Mouse (Mus musculus) forebrain, embryonic 10.5 days (tissue): ENCODE data around the gene Vsx2. TPM values are rescaled to one million over a fixed set of nuclear protein-coding genes. Genes with fewer than 3 reads are reported as not detected.
"Not testable (repeated sequence)": the region's sequence is repeated elsewhere in the genome, so short reads cannot be mapped to it uniquely, and the experiment has no call there.

ENCODE experiments used
- DNase-seq: peaks from one replicate; pipeline ENCODE4 v3.0.0-alpha.2; 2017; ENCODE audit warnings: low spot score; ENCODE audit errors: extremely low spot score
- H3K27ac ChIP-seq: fragments of 300-500 bp; sonication (generic); 2 replicates; pipeline ENCODE4 v1.5.1; 2016; ENCODE audit warnings: mild to moderate bottlenecking
- H3K27me3 ChIP-seq: fragments of 300-500 bp; sonication (generic); 2 replicates; pipeline ENCODE4 v1.6.1; 2016; ENCODE audit warnings: mild to moderate bottlenecking; ENCODE audit not compliant: poor library complexity, severe bottlenecking
- H3K36me3 ChIP-seq: fragments of 300-500 bp; sonication (generic); replicated peaks from 2 replicates; pipeline ENCODE4 v1.6.1; 2016; ENCODE audit warnings: mild to moderate bottlenecking, moderate library complexity
- H3K4me1 ChIP-seq: fragments of 300-500 bp; sonication (generic); 2 replicates; pipeline ENCODE4 v1.6.1; 2016
- H3K4me3 ChIP-seq: fragments of 300-500 bp; sonication (generic); 2 replicates; pipeline ENCODE4 v1.5.1; 2016; ENCODE audit warnings: mild to moderate bottlenecking, moderate library complexity
- H3K9me3 ChIP-seq: fragments of 300-500 bp; sonication (generic); 2 replicates; pipeline ENCODE4 v1.6.1; 2016; ENCODE audit warnings: mild to moderate bottlenecking, moderate library complexity
- WGBS: fragments of 180-500 bp; shearing (Covaris S2); methylation state at CpG from one replicate; pipeline ENCODE4 v1.1.7; 2016; 5-methylcytosine and 5-hydroxymethylcytosine counted together
- polyA plus RNA-seq: library from polyadenylated mRNA; unstranded; fragments of >200 nt; fragmentation: Nextera tagmentation; extraction: Ambion mirVana; gene quantifications from 2 replicates; pipeline ENCODE4 v1.2.1, GENCODE M21; 2016

Vsx2 gene
- polyA plus RNA-seq, result 1.2 and 2.2 TPM in 2 replicates

DNA sequence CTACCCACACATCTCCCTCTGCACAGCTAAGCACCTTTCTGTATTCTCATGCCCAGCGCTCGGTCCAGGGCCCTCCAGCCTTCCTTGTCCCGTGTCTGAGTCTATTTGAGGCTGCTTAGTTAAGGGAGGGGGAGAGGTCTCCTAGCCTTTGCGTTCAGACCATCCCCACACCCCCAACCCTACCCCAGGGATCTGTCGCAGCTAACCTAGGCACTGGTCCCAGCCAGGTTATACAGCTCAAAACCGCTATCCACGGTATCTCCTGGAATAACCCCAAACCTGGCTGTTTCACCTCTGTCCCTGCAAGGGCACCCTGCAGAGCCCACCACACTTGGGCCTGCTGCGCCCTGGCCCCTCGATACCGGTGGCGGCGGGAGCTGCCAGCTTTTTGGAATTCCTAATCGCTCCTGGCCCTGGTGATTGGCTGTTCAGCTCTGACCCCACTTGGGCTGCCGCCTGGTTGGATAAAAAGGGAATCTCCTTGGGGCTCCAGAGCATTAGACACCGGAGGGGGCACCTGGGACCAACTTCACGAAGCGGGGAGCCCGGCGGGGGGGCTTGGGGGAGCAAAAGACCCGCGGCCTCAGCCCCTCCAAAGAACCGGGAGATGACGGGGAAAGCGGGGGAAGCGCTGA, at the start of gene Vsx2:
Vsx2 (plus strand) TSS at position 427 of the 635 bp plus-strand sequence.
- H3K4me3 ChIP-seq, result peak within 1 kb of the TSS; percentile 40
- WGBS, result 1% methylated on average over 25 of the region's 25 CpGs
- H3K27ac ChIP-seq, result no peak within 1 kb of the TSS
- H3K4me1 ChIP-seq, result peaks cover 38% of the 10 kb centered on the region
- H3K27me3 ChIP-seq, result peaks cover 83% of the 10 kb centered on the region
- DNase-seq, result no peak
- no peaks in the 10 kb centered on the region for H3K9me3 ChIP-seq
- H3K36me3 ChIP-seq, result no peaks in the 10 kb centered on the region

DNA sequence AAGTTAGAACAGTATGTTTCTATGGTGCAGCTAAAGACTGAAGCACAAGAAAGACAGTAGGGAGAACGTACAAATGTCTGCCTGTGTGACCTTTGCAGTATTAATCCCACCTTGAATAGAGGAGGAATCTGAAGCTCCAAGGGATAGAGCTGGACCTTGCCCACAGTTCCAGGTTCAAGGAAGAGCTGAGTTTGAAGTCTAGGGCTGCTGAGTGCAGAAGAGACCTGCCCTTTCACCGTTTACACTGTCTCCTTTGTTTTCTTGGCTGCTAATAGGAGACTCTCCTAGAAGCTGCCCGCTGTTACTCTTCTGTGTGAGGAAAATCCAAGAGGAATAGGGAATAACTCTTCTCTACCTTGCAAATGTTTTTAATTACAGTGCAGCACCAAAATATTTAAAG, 45.8 kb upstream of the Vsx2 start:
- Histone ChIP-seq H3K4me1 (peaks cover 35% of the 10 kb centered on the region), H3K4me3 (no peak overlapping the region), H3K36me3 (peaks cover 7% of the 10 kb centered on the region), H3K27ac (peak overlapping the region; percentile 76), H3K9me3 (peaks cover 3% of the 10 kb centered on the region; the same call in 1 of the 2 replicates), H3K27me3 (no peaks in the 10 kb centered on the region)
- DNase-seq, result no peak
- 41% methylated on average over 3 of the region's 3 CpGs for WGBS

DNA sequence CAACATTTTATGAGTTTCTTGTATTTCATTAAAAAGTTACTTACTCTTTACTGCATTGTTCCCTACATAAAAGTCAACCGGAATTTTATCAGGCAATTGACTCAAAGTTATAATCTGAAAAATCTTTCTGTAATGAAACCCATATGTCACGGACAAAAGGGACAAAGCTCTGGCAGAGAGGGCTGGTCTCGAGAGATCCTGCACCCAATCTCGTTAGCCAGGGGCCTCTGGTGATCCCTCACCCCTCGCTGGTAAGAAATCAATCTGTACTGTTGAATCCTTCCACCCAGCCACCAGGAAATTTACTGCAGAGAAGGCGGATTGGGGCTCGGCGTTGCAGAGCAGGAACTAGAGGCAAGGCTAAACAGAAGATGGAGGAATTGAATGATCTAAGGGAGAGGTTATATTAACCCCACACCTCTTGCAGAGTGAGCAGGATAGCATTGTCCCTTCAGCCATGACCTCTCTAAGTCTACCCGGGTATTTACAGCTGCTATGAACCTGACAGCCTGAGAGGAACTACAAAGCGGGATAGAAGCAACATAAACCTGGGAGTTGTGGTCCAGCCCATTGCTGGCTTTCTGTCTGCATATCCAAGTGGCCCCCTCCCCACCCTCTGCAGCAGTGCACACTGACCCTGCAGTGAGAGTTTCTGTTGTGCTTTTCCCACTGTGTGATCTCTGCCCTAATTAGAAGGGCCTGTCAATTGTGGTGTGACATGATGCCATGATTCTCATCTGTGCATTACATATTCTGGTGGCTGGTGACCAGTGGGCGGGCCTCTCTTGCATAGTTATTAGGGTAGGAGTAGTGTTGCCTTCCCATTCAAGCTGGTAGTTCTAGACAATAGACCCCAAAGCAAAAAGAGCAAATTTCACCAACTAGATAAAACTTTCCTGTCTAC, 45.2 kb upstream of the Vsx2 start:
- Histone ChIP-seq H3K27ac (peak overlapping the region; percentile 78), H3K27me3 (no peaks in the 10 kb centered on the region), H3K9me3 (peaks cover 3% of the 10 kb centered on the region; the same call in 1 of the 2 replicates), H3K4me3 (no peak overlapping the region), H3K4me1 (peaks cover 35% of the 10 kb centered on the region), H3K36me3 (peaks cover 7% of the 10 kb centered on the region)
- no peak for DNase-seq
- WGBS, result 50% methylated on average over 11 of the region's 11 CpGs

DNA sequence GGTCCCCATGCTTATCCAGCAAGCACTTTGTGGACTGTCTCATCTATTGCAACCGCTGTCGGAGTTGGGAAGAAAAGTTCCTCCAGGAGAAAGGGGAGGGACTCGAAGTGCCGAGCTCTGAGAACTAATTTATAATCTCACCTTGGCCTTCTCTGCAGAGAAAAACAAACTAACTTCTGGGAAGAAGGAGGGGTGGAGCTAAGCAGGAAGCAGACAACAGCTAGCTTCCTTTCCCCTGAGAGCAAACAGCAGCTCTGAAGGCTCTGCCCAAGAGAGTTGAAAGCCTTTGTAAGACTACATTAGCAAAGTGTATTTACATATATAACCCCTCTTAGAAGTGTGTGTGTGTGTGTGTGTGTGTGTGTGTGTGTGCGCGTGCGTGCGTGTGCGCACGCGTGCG, 44.1 kb upstream of the Vsx2 start:
- Histone ChIP-seq H3K27ac (peak overlapping the region; percentile 78), H3K36me3 (peaks cover 12% of the 10 kb centered on the region), H3K27me3 (no peaks in the 10 kb centered on the region), H3K4me1 (peaks cover 37% of the 10 kb centered on the region), H3K4me3 (no peak overlapping the region), H3K9me3 (peaks cover 3% of the 10 kb centered on the region; the same call in 1 of the 2 replicates)
- 92% methylated on average over 12 of the region's 12 CpGs for WGBS
- no peak for DNase-seq

DNA sequence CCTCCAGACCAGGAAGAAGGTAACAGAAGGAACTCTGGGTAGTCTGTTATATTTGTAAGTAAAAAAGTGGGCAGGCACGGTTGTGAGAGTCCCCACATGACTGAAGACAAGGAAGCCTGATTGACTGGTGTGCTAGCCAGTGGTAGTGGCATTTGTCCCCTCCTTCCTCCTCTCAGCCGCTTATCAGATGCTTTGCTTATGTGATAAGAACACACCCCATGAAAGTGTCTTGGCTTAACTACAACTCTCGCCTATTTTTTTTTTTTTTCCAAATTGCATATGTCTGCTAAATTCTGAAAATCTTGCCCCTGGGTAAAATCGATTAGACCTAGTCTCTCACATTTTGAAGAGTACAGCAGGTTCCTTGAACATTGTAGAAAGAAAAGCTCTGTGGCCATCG, 39.1 kb upstream of the Vsx2 start:
- H3K4me3 ChIP-seq, result no peak overlapping the region
- no peak for DNase-seq
- H3K9me3 ChIP-seq, result peaks cover 3% of the 10 kb centered on the region; the same call in 1 of the 2 replicates
- WGBS, result 89% methylated on average over 5 of the region's 5 CpGs
- H3K27me3 ChIP-seq, result 0 out of 2 replicates have a peak, but pooled peaks cover 3% of the 10 kb centered on the region
- H3K4me1 ChIP-seq, result peaks cover 59% of the 10 kb centered on the region
- peaks cover 26% of the 10 kb centered on the region for H3K36me3 ChIP-seq
- H3K27ac ChIP-seq, result no peak overlapping the region

DNA sequence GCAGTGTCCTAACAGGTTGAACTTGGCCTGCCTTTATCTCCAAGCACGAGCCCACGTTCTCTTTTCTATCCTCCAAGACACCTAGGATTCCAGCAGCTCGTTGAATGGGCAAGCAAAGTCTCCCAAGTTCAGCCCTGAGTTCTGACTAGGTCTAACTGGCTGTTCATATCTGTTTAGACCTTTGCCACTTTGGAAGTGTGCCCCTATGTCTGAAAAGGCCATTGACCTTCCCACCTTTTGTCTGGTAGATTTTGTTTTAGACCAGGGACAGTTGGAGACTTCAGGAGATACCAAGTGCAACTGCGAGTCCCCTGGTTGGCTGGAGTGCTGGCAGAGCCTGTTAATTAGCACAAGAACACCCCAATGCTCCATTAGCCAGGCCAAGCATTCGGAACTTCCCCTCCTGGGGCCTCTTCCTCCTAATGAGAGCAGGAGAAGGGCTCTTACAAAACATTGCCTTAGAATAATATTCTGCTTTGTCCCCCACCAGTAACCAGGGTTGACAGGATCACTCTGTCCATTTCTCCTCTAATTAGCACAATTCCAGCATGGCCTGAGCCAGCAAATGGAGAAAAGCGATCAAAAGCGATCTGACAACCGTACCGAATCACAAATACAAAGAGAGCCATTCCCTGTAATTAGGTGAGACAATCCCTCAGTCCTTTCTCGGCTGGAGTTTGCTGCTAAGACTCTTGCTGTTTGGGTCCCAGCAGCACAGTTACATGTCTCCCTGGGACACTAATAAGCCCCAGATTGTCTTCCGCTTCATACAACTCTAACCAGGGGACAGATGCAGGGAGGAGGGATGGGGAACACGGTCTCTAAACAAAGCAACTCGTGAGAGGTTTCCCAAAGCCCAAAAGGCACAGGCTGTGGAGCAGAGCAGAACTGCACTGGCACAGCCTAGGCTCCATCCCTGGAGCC, 37.4 kb upstream of the Vsx2 start:
- Histone ChIP-seq H3K4me1 (peaks cover 54% of the 10 kb centered on the region), H3K27me3 (0 out of 2 replicates have a peak, but pooled peaks cover 3% of the 10 kb centered on the region), H3K27ac (peak overlapping the region; percentile 91), H3K4me3 (peak overlapping the region; percentile 16), H3K9me3 (no peaks in the 10 kb centered on the region), H3K36me3 (peaks cover 19% of the 10 kb centered on the region)
- WGBS, result 15% methylated on average over 13 of the region's 13 CpGs
- peak; percentile 75 for DNase-seq

DNA sequence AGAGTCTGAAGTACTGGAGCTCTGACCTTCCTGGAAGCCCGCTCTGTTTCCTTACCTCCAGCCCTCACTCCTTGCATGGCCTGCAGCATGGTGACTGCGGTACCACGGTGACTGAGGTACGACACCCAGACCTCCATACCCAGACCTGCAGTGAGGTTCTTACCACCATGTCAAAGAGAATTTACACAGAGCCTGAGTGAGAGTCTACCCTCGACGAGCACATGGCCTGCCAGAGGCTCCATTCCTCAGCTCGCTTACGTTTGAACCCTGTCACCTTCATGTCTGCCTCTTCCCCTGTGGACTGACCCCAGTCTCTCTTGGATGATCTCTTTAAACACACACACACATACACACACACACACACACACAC, 36.7 kb upstream of the Vsx2 start:
- H3K36me3 ChIP-seq, result peaks cover 19% of the 10 kb centered on the region
- no peak for DNase-seq
- H3K9me3 ChIP-seq, result no peaks in the 10 kb centered on the region
- 0 out of 2 replicates have a peak, but pooled peaks cover 3% of the 10 kb centered on the region for H3K27me3 ChIP-seq
- peak overlapping the region; percentile 91 for H3K27ac ChIP-seq
- peak overlapping the region; percentile 16; the same call in 1 of the 2 replicates for H3K4me3 ChIP-seq
- WGBS, result 50% methylated on average over 8 of the region's 8 CpGs
- H3K4me1 ChIP-seq, result peaks cover 55% of the 10 kb centered on the region

DNA sequence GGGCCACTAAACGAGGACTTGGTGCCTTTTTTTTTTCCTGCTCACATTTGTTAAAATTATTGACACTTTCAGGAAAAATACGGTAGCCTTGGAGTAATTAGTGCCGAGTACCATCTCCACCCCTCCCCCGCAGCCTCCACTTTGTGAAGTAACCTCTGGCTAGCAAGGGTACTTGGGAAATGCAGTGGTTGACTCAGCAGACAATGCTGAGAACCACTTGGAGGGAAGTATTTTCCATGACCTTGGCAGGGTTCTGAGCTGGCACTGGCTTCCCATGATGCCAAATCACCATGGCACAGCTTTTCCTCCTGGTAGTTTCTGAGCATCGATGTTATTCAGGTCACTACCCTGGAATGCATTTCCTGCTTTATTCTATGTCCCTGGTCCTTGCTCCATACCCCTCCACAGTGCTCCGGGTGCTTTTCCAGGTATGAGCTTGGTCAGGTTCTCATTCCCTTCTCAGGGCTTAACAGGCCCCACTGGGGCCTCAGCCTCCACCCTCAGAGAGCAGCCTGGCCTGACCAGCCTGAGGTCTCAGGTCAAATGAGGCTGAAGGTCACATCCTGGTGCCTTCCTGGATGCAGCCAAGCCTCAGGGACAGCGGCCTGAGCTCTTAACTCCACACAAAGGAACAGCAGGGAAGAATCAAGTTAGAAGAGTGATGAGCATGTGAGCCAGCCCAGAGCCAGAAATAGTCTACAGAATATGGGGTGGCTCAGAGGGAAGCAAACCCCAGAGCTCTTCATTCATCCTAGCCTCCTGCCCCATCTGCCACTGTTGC, 35.7 kb upstream of the Vsx2 start:
- Histone ChIP-seq H3K27ac (peak overlapping the region; percentile 91), H3K36me3 (peaks cover 19% of the 10 kb centered on the region), H3K9me3 (no peaks in the 10 kb centered on the region), H3K4me3 (no peak overlapping the region), H3K27me3 (0 out of 2 replicates have a peak, but pooled peaks cover 3% of the 10 kb centered on the region), H3K4me1 (peaks cover 62% of the 10 kb centered on the region)
- 68% methylated on average over 7 of the region's 7 CpGs for WGBS
- DNase-seq, result no peak

DNA sequence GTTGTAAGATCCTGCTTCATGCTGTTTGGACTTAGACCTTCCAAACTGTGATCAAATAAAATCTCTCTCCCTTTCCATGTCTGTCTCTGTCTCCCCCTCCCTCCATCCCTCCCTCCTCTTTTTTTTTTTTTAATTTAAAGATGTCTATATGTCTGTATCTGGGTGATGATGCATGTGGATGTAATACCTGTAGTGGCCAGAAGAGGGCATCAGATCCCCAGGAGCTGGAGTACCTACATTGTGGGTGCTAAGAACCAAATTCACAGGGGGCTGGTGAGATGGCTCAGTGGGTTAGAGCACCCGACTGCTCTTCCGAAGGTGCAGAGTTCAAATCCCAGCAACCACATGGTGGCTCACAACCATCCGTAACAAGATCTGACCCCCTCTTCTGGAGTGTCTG, 30.0 kb upstream of the Vsx2 start:
- not testable (repeated sequence) for H3K27ac ChIP-seq, H3K9me3 ChIP-seq, H3K4me3 ChIP-seq, H3K36me3 ChIP-seq, DNase-seq
- 81% methylated on average over 3 of the region's 3 CpGs for WGBS
- H3K27me3 ChIP-seq, result peaks cover 13% of the 10 kb centered on the region; the same call in 1 of the 2 replicates
- peaks cover 43% of the 10 kb centered on the region for H3K4me1 ChIP-seq

DNA sequence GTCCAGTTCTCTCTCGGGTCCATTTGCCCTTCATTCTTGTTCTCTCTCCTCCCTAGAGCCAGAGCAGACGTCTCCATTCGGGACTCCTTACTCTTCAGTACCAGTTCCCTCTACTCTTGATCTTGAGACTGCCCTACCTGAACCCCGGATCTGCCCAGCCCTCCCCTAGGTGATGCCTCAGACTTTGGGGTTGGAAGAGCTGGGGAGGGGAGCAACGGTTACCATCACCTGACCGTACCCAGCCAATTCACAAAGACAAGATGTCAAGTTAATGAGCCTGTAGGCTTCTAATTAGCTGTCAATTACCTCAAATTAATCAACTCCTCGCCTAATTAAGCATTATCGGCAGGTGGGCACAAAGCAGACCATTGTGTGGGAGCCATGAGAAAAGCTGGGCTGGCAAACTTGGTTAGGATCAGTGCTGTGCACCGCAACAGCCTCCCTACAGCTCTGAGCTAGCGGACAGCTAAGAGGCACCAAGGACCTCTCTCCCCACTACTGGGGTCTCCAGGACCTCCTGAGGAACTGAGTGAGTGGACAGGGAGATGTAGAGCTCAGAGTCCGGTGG, 28.1 kb upstream of the Vsx2 start:
- 53% methylated on average over 11 of the region's 11 CpGs for WGBS
- H3K27ac ChIP-seq, result peak overlapping the region; percentile 77
- peaks cover 39% of the 10 kb centered on the region for H3K4me1 ChIP-seq

DNA sequence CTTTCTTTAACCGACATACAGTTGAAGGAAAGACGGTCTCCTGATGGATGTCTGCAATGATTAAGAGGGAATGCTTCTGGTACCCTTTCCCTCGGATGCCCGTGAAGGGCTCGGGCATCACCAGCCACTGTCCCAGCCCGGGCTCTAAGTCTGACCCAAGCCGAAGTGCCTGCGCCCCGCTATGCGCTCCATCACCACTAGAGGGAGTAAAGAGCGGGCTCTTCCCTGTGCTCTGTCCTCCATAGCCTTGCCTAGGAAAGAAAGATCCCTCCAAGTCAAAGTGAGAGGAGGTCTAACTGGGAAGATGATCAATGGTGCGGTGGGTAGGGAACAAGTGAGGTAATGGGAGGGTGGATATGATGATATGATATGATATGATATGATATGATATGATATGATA, 23.5 kb upstream of the Vsx2 start:
- Histone ChIP-seq H3K9me3 (no peaks in the 10 kb centered on the region), H3K27me3 (peaks cover 30% of the 10 kb centered on the region), H3K4me3 (no peak overlapping the region; the same call in 1 of the 2 replicates), H3K4me1 (peaks cover 40% of the 10 kb centered on the region), H3K27ac (no peak overlapping the region), H3K36me3 (no peaks in the 10 kb centered on the region)
- 8% methylated on average over 12 of the region's 12 CpGs for WGBS
- peak; percentile 73 for DNase-seq

More for the DNA sequence above, 28.1 kb upstream of the Vsx2 start:
- Histone ChIP-seq H3K9me3 (no peaks in the 10 kb centered on the region), H3K4me3 (no peak overlapping the region), H3K27me3 (peaks cover 18% of the 10 kb centered on the region; the same call in 1 of the 2 replicates), H3K36me3 (no peaks in the 10 kb centered on the region)
- no peak for DNase-seq
